In the genomic region with DNA sequence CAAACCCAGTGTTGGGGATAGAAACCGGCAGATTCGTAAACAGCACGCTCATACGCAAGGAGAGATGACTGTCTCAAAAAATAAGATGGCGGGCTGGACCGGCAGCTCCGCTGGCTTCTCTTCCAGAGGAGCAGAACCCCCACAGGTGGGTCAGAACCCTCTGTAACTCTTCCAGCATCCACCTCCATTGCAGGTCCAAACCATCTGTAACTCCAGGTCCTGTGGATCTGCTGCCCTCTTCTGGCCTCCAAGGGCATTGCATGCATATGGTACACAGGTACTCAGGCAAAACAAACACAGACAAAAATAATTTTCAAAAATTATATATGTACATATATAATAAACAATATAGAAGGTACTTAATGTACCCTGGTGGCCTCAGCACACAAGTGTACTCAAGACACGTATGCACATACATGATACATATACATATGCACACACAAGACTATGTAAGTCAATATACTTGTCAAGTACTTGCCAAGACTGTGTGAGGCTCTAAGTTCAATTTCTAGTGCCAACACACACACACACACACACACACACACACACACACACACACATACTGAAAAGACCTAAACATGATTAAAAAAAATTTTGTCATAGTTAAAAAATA, we compare ENCODE assay signal across 9 mouse cellular contexts. TPM values are rescaled to one million over a fixed set of nuclear protein-coding genes. Genes with fewer than 3 reads are reported as not detected.
A peak's percentile ranks its signal among the peaks of the same experiment; 100 is the strongest.
DNase-seq lines count a peak whose midpoint lies in the region; TF ChIP-seq lines count a peak whose summit lies in the region.
"Had no signal": no experiment of that assay in that cellular context is flagged by ENCODE, and none has a peak within 500 bp of the region (broad histone marks: within the 10 kb centered on the region; RNA-seq: fewer than 3 reads in every experiment).

No protein-coding gene starts in this region.

- H3K4me3 ChIP-seq in heart, embryonic 10.5 days = no peak overlapping the region
- H3K4me3 ChIP-seq in lung, adult 2 months (replicated peaks; ENCODE audit: extremely low read depth, low read depth, low read length) = no peak overlapping the region
- H3K4me3 ChIP-seq: embryonic facial prominence, embryonic 15.5 days had no signal

- DNase-seq in 416B (ENCODE audit: low read depth) (peak; percentile 61), adipocyte (ENCODE audit: low spot score) (peak; percentile 50)
- peak; percentile 45 for DNase-seq in embryo, embryonic 11 days
- DNase-seq in heart, embryonic 10.5 days (ENCODE audit: low spot score) = peak; percentile 77
- peak; percentile 75 to 86 for DNase-seq in kidney, postnatal 25 days
- DNase-seq in lung, adult 2 months = peak; percentile 77
- DNase-seq in retina, embryonic 14.5 days (ENCODE audit: low spot score) = peak; percentile 71
- DNase-seq in thymus, postnatal 25 days = peak; percentile 59

- TF ChIP-seq POLR2A in lung, adult 2 months (IDR thresholded peaks at IDR 0.05; ENCODE audit: borderline replicate concordance, extremely low read depth, low read depth, low read length) = no peak

- TF ChIP-seq CTCF in lung, adult 2 months (IDR thresholded peaks at IDR 0.05; ENCODE audit: insufficient read depth, low read length) = peak; percentile 96

- H3K36me3 ChIP-seq in heart, embryonic 10.5 days = no peaks in the 10 kb centered on the region
- H3K36me3 ChIP-seq: embryonic facial prominence, embryonic 15.5 days had no signal

- no peaks in the 10 kb centered on the region for H3K4me1 ChIP-seq in heart, embryonic 10.5 days
- H3K4me1 ChIP-seq in lung, adult 2 months (ENCODE audit: control insufficient read depth, insufficient read depth, low read length) = no peaks in the 10 kb centered on the region
- H3K4me1 ChIP-seq: embryonic facial prominence, embryonic 15.5 days had no signal

- no peaks in the 10 kb centered on the region for H3K9me3 ChIP-seq in heart, embryonic 10.5 days
- H3K9me3 ChIP-seq: embryonic facial prominence, embryonic 15.5 days had no signal

- no peaks in the 10 kb centered on the region for H3K27me3 ChIP-seq in heart, embryonic 10.5 days (ENCODE audit: insufficient read depth, poor library complexity, severe bottlenecking)
- H3K27me3 ChIP-seq: embryonic facial prominence, embryonic 15.5 days had no signal

- WGBS in heart, embryonic 10.5 days = 55% methylated on average over 8 of the region's 8 CpGs
- 64% methylated on average over 8 of the region's 8 CpGs for WGBS in lung, adult 2 months

- no peak overlapping the region for H3K27ac ChIP-seq in heart, embryonic 10.5 days
- H3K27ac ChIP-seq: embryonic facial prominence, embryonic 15.5 days had no signal

RNA-seq across cellular contexts. Expression of a gene that starts 23.0 kb away (rescaled TPM):
- 19.3 and 26.4 TPM in 2 replicates for polyA plus RNA-seq in heart, embryonic 10.5 days (2016; fragmentation: Nextera tagmentation; extraction: Ambion mirVana)
- 95.5 and 151 TPM in 2 replicates for polyA plus RNA-seq in lung, adult 2 months (2012; rRNA removed)

RNA-seq across cellular contexts. Expression of a gene that starts 37.6 kb away (rescaled TPM):
- 430 and 475 TPM in 2 replicates for polyA plus RNA-seq in heart, embryonic 10.5 days (2016; fragmentation: Nextera tagmentation; extraction: Ambion mirVana)
- polyA plus RNA-seq in lung, adult 2 months (2012; rRNA removed) = 76.6 and 127 TPM in 2 replicates
